Mouse (Mus musculus) forebrain, embryonic 10.5 days (tissue): ENCODE measurements around the gene Ifrd2. TPM values are rescaled to one million over a fixed set of nuclear protein-coding genes. Genes with fewer than 3 reads are reported as not detected.
A peak's percentile ranks its signal among the peaks of the same experiment; 100 is the strongest.

Experiments
- DNase-seq: peaks from one replicate; pipeline ENCODE4 v3.0.0-alpha.2; 2017; ENCODE audit warnings: low spot score; ENCODE audit errors: extremely low spot score
- H3K27ac ChIP-seq: fragments of 300-500 bp; sonication (generic); 2 replicates; pipeline ENCODE4 v1.5.1; 2016; ENCODE audit warnings: mild to moderate bottlenecking
- H3K27me3 ChIP-seq: fragments of 300-500 bp; sonication (generic); 2 replicates; pipeline ENCODE4 v1.6.1; 2016; ENCODE audit warnings: mild to moderate bottlenecking; ENCODE audit not compliant: poor library complexity, severe bottlenecking
- H3K36me3 ChIP-seq: fragments of 300-500 bp; sonication (generic); replicated peaks from 2 replicates; pipeline ENCODE4 v1.6.1; 2016; ENCODE audit warnings: mild to moderate bottlenecking, moderate library complexity
- H3K4me1 ChIP-seq: fragments of 300-500 bp; sonication (generic); 2 replicates; pipeline ENCODE4 v1.6.1; 2016
- H3K4me3 ChIP-seq: fragments of 300-500 bp; sonication (generic); 2 replicates; pipeline ENCODE4 v1.5.1; 2016; ENCODE audit warnings: mild to moderate bottlenecking, moderate library complexity
- H3K9me3 ChIP-seq: fragments of 300-500 bp; sonication (generic); 2 replicates; pipeline ENCODE4 v1.6.1; 2016; ENCODE audit warnings: mild to moderate bottlenecking, moderate library complexity
- WGBS: fragments of 180-500 bp; shearing (Covaris S2); methylation state at CpG from one replicate; pipeline ENCODE4 v1.1.7; 2016; 5-methylcytosine and 5-hydroxymethylcytosine counted together
- polyA plus RNA-seq: library from polyadenylated mRNA; unstranded; fragments of >200 nt; fragmentation: Nextera tagmentation; extraction: Ambion mirVana; gene quantifications from 2 replicates; pipeline ENCODE4 v1.2.1, GENCODE M21; 2016

Ifrd2 gene
- polyA plus RNA-seq, 1 experiment from 2014 or later, result 58.6 TPM

DNA sequence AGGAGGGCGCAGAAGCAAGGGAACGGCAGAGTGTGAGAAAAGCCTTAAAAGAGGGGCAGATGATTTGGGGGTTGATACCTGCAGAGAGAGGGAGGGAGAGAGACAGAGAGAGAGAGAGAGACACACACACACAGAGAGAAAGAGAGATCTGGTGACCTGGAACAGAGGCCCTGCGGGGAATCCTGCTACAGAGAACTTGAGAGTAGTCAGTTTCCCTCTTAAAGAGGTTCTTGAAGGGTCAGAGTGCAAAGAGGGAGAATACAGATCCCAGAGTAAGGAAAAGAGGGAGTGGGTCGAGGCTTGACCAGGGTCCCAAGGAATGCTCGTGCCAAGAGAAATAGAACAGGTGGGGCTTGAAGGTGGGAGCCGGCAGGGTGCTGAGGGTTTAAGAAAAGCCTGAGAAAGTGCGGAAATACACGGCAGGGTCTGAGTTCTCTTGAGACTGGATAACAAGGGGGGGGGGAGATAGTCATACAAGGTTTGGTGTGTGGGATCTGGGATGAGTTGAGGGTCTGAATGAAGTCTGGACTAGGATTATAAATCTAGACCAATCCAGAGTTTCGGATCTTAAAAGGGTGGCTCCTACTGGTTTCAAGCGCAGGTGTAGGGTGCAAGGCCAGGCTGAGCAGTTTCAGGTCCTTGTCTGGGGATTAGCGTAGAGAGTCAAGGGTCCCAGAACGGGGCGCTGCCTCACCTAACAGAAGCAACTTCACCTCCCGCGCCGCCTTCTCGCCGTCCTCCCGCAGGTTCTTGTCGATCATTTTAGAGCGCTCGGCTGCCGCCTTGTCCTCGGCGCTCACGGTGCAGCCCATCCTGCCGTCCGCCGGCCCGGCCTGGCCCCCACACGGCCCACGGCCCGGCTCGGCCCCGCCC, 47.2 kb downstream of the Ifrd2 start:
- H3K4me1 ChIP-seq, result peaks cover 91% of the 10 kb centered on the region
- no peak for DNase-seq
- WGBS, result under 1% methylated on average over 35 of the region's 35 CpGs

GRCm38 (mm10) chr9:107635279-107636028, 48.0 kb downstream of the Ifrd2 start, which contains the start of gene Gnai2:
TSS of gene Gnai2 (minus strand) at chr9:107635367.
- DNase-seq, result peak; percentile 96
- 4% methylated on average over 38 of the region's 38 CpGs for WGBS
- Histone ChIP-seq H3K27ac (peak within 1 kb of the TSS; percentile 97), H3K4me1 (peaks cover 91% of the 10 kb centered on the region), H3K27me3 (no peaks in the 10 kb centered on the region), H3K9me3 (no peaks in the 10 kb centered on the region), H3K4me3 (peak within 1 kb of the TSS; percentile 80), H3K36me3 (peaks cover 29% of the 10 kb centered on the region)

More for the DNA sequence above, 47.2 kb downstream of the Ifrd2 start:
- Histone ChIP-seq H3K27me3 (no peaks in the 10 kb centered on the region), H3K4me3 (peak overlapping the region; percentile 80), H3K27ac (peak overlapping the region; percentile 97), H3K36me3 (peaks cover 33% of the 10 kb centered on the region), H3K9me3 (no peaks in the 10 kb centered on the region)

- no peaks in the 10 kb centered on the region for H3K27me3 ChIP-seq
- H3K4me1 ChIP-seq, result peaks cover 91% of the 10 kb centered on the region
- DNase-seq, result peak; percentile 81
- 24% methylated on average over 7 of the region's 7 CpGs for WGBS
- H3K27ac ChIP-seq, result peak overlapping the region; percentile 97
- peak overlapping the region; percentile 39 for H3K4me3 ChIP-seq
- no peaks in the 10 kb centered on the region for H3K9me3 ChIP-seq
- H3K36me3 ChIP-seq, result peaks cover 17% of the 10 kb centered on the region
Observed at GRCm38 (mm10) chr9:107637070-107637469, 49.6 kb downstream of the Ifrd2 start.

- Histone ChIP-seq H3K9me3 (no peaks in the 10 kb centered on the region), H3K27ac (peak overlapping the region; percentile 81), H3K4me1 (peaks cover 81% of the 10 kb centered on the region), H3K27me3 (peaks cover 6% of the 10 kb centered on the region), H3K36me3 (no peaks in the 10 kb centered on the region), H3K4me3 (0 out of 2 replicates have a peak overlapping the region, but pooled peaks have one; percentile 6)
- 45% methylated on average over 8 of the region's 8 CpGs for WGBS
- DNase-seq, result no peak
Observed at GRCm38 (mm10) chr9:107640257-107640772, 52.9 kb downstream of the Ifrd2 start.

GRCm38 (mm10) chr9:107641666-107642065, 54.2 kb downstream of the Ifrd2 start:
- peaks cover 78% of the 10 kb centered on the region for H3K4me1 ChIP-seq
- no peaks in the 10 kb centered on the region for H3K9me3 ChIP-seq
- H3K27ac ChIP-seq, result peak overlapping the region; percentile 81
- H3K27me3 ChIP-seq, result peaks cover 7% of the 10 kb centered on the region
- H3K4me3 ChIP-seq, result no peak overlapping the region
- no peak for DNase-seq
- WGBS, result 34% methylated on average over 8 of the region's 8 CpGs
- H3K36me3 ChIP-seq, result no peaks in the 10 kb centered on the region

Other genes starting within 250 kb of the Ifrd2 start
- 13.5 and 13.7 TPM in 2 replicates for gene Hemk1, start 249.3 kb upstream of the Ifrd2 start, polyA plus RNA-seq
- gene 6430571L13Rik, start 247.0 kb upstream of the Ifrd2 start, polyA plus RNA-seq, result 1.0 and 1.6 TPM in 2 replicates
- gene Cacna2d2, start 188.0 kb upstream of the Ifrd2 start, polyA plus RNA-seq, result 1.0 and 1.2 TPM in 2 replicates
- gene Tmem115, start 53.7 kb upstream of the Ifrd2 start, polyA plus RNA-seq, result 33.0 and 35.8 TPM in 2 replicates
- 20.4 and 21.0 TPM in 2 replicates for gene Cyb561d2, start 45.4 kb upstream of the Ifrd2 start, polyA plus RNA-seq
- gene Nprl2, start 45.4 kb upstream of the Ifrd2 start, polyA plus RNA-seq, result 36.7 and 37.3 TPM in 2 replicates
- gene Zmynd10, start 40.3 kb upstream of the Ifrd2 start, polyA plus RNA-seq, result 0.74 and 1.4 TPM in 2 replicates
- 57.4 and 59.6 TPM in 2 replicates for gene Rassf1, start 36.1 kb upstream of the Ifrd2 start, polyA plus RNA-seq
- 73.3 and 74.1 TPM in 2 replicates for gene Tusc2, start 24.4 kb upstream of the Ifrd2 start, polyA plus RNA-seq
- 147 TPM in 2 replicates for gene Hyal2, start 19.7 kb upstream of the Ifrd2 start, polyA plus RNA-seq
- 6.8 and 7.4 TPM in 2 replicates for gene Hyal1, start 10.7 kb upstream of the Ifrd2 start, polyA plus RNA-seq
- 13.9 and 17.9 TPM in 2 replicates for gene Naa80, start 8.8 kb upstream of the Ifrd2 start, polyA plus RNA-seq
- 0.42 and 0.47 TPM in 2 replicates for gene Hyal3, start 6.8 kb upstream of the Ifrd2 start, polyA plus RNA-seq
- gene Sema3b, start 21.6 kb downstream of the Ifrd2 start, polyA plus RNA-seq, result 1.4 and 2.0 TPM in 2 replicates
- gene Gnai2, start 47.7 kb downstream of the Ifrd2 start, polyA plus RNA-seq, result 526 and 533 TPM in 2 replicates
- 8.8 and 9.0 TPM in 2 replicates for gene Slc38a3, start 81.9 kb downstream of the Ifrd2 start, polyA plus RNA-seq
- gene Gnat1, start 92.1 kb downstream of the Ifrd2 start, polyA plus RNA-seq, result 3.9 and 4.1 TPM in 2 replicates
- gene Sema3f, start 122.8 kb downstream of the Ifrd2 start, polyA plus RNA-seq, result 10.0 and 11.2 TPM in 2 replicates
- 185 and 192 TPM in 2 replicates for gene Rbm5, start 183.4 kb downstream of the Ifrd2 start, polyA plus RNA-seq